ENCODE assay signal across 8 mouse cellular contexts in genomic region chr17:33999341-34000149, GRCm38 (mm10). TPM values are rescaled to one million over a fixed set of nuclear protein-coding genes. Genes with fewer than 3 reads are reported as not detected.
DNase-seq lines count a peak whose midpoint lies in the region; ATAC-seq and TF ChIP-seq lines count a peak whose summit lies in the region.

No protein-coding gene starts in this region.

- peaks cover 3% of the 10 kb centered on the region; the same call in 1 of the 2 replicates for H3K79me2 ChIP-seq in liver, adult 2 months (ENCODE audit: control insufficient read depth, insufficient read depth, low read length)

- WGBS in embryonic facial prominence, embryonic 13.5 days: under 1% methylated on average over 81 of the region's 87 CpGs
- WGBS in hindbrain, embryonic 13.5 days: 3% methylated on average over 76 of the region's 87 CpGs
- WGBS in liver, adult 2 months: 1% methylated on average over 86 of the region's 87 CpGs
- WGBS in neural tube, embryonic 11.5 days: 2% methylated on average over 70 of the region's 87 CpGs

- H3K4me3 ChIP-seq in megakaryocyte, embryonic 14.5 days (replicated peaks): peak overlapping the region; percentile 92
- peak overlapping the region; percentile 46 for H3K4me3 ChIP-seq in embryonic facial prominence, embryonic 13.5 days
- H3K4me3 ChIP-seq in hindbrain, embryonic 13.5 days: peak overlapping the region; percentile 52
- peak overlapping the region; percentile 82 for H3K4me3 ChIP-seq in liver, adult 2 months (ENCODE audit: insufficient read depth, low read depth, low read length)
- peak overlapping the region; percentile 53 for H3K4me3 ChIP-seq in neural tube, embryonic 11.5 days (ENCODE audit: low read depth, low read length)

- peaks cover 5% of the 10 kb centered on the region; the same call in 1 of the 2 replicates for H3K9me3 ChIP-seq in megakaryocyte, embryonic 14.5 days
- no peaks in the 10 kb centered on the region for H3K9me3 ChIP-seq in embryonic facial prominence, embryonic 13.5 days
- no peaks in the 10 kb centered on the region for H3K9me3 ChIP-seq in hindbrain, embryonic 13.5 days
- no peaks in the 10 kb centered on the region for H3K9me3 ChIP-seq in neural tube, embryonic 11.5 days (ENCODE audit: control insufficient read depth, low read length)

- no peak for TF ChIP-seq CTCF in liver, adult 2 months (IDR thresholded peaks at IDR 0.05; ENCODE audit: low read depth, low read length)

- peaks cover 17% of the 10 kb centered on the region for H3K36me3 ChIP-seq in megakaryocyte, embryonic 14.5 days (replicated peaks; ENCODE audit: low read length)
- H3K36me3 ChIP-seq in embryonic facial prominence, embryonic 13.5 days: no peaks in the 10 kb centered on the region
- H3K36me3 ChIP-seq in hindbrain, embryonic 13.5 days: no peaks in the 10 kb centered on the region
- peaks cover 19% of the 10 kb centered on the region for H3K36me3 ChIP-seq in liver, adult 2 months (ENCODE audit: control insufficient read depth, insufficient read depth, low read length)
- no peaks in the 10 kb centered on the region for H3K36me3 ChIP-seq in neural tube, embryonic 11.5 days (ENCODE audit: control insufficient read depth, insufficient read depth, low read length)

- peak overlapping the region; percentile 79 for H3K4me2 ChIP-seq in embryonic facial prominence, embryonic 13.5 days
- H3K4me2 ChIP-seq in hindbrain, embryonic 13.5 days: peak overlapping the region; percentile 93
- H3K4me2 ChIP-seq in neural tube, embryonic 11.5 days (ENCODE audit: low read depth): peak overlapping the region; percentile 90

- no peak for TF ChIP-seq POLR2A in liver, adult 2 months (IDR thresholded peaks at IDR 0.05; ENCODE audit: extremely low read depth, insufficient read depth, low read length)

- H3K27ac ChIP-seq in embryonic facial prominence, embryonic 13.5 days: no peak overlapping the region
- H3K27ac ChIP-seq in hindbrain, embryonic 13.5 days: no peak overlapping the region
- H3K27ac ChIP-seq in liver, adult 2 months (replicated peaks; ENCODE audit: insufficient read depth, low read depth, low read length): peak overlapping the region; percentile 88
- H3K27ac ChIP-seq in neural tube, embryonic 11.5 days (ENCODE audit: low read depth, low read length): no peak overlapping the region

- intact Hi-C loops in left cerebral cortex, postnatal 25 days (cut with DNase I): loop anchor here (5.0 kb wide), 1 partner anchor 1293 kb away; no protein-coding TSS in a partner anchor

- peak; percentile 76 for DNase-seq in liver, adult 2 months (ENCODE audit: extremely low read depth, low read depth, low spot score)
- DNase-seq in neural tube, embryonic 11.5 days (ENCODE audit: low spot score): peak; percentile 20
- DNase-seq in left cerebral cortex, postnatal 25 days (ENCODE audit: low spot score in 2 of 2): no peak
- DNase-seq in frontal cortex, postnatal 14 days (ENCODE audit: low spot score in 2 of 2): no peak

- H3K27me3 ChIP-seq in megakaryocyte, embryonic 14.5 days (replicated peaks): no peaks in the 10 kb centered on the region
- H3K27me3 ChIP-seq in embryonic facial prominence, embryonic 13.5 days: peaks cover 64% of the 10 kb centered on the region
- H3K27me3 ChIP-seq in hindbrain, embryonic 13.5 days: peaks cover 49% of the 10 kb centered on the region
- no peaks in the 10 kb centered on the region for H3K27me3 ChIP-seq in liver, adult 2 months (ENCODE audit: control insufficient read depth, insufficient read depth, low read length)
- peaks cover 12% of the 10 kb centered on the region for H3K27me3 ChIP-seq in neural tube, embryonic 11.5 days (ENCODE audit: control insufficient read depth, insufficient read depth, low read length)

- no peak for ATAC-seq in megakaryocyte, adult 5-6 weeks (ENCODE audit: poor library complexity, severe bottlenecking)
- ATAC-seq in embryonic facial prominence, embryonic 13.5 days (ENCODE audit: insufficient number of reproducible peaks, insufficient read depth, low FRiP score, low TSS enrichment, low read depth): 0 out of 2 replicates have a peak, but pooled peaks have one; percentile 32
- ATAC-seq in hindbrain, embryonic 13.5 days (ENCODE audit: low FRiP score): peak; percentile 69; the same call in 1 of the 2 replicates
- ATAC-seq in neural tube, embryonic 11.5 days (ENCODE audit: insufficient read depth, low FRiP score, low TSS enrichment): peak; percentile 58

- H3K9ac ChIP-seq in embryonic facial prominence, embryonic 13.5 days: peak overlapping the region; percentile 63
- peak overlapping the region; percentile 69 for H3K9ac ChIP-seq in hindbrain, embryonic 13.5 days
- peak overlapping the region; percentile 94 for H3K9ac ChIP-seq in liver, adult 2 months (ENCODE audit: low read depth, low read length)
- peak overlapping the region; percentile 43 for H3K9ac ChIP-seq in neural tube, embryonic 11.5 days (ENCODE audit: low read length)

- peaks cover 11% of the 10 kb centered on the region for H3K4me1 ChIP-seq in megakaryocyte, embryonic 14.5 days
- peaks cover 11% of the 10 kb centered on the region; the same call in 1 of the 2 replicates for H3K4me1 ChIP-seq in embryonic facial prominence, embryonic 13.5 days
- peaks cover 15% of the 10 kb centered on the region for H3K4me1 ChIP-seq in hindbrain, embryonic 13.5 days (replicated peaks)
- no peaks in the 10 kb centered on the region; the same call in 1 of the 2 replicates for H3K4me1 ChIP-seq in liver, adult 2 months (ENCODE audit: control insufficient read depth, insufficient read depth, low read length)
- no peaks in the 10 kb centered on the region for H3K4me1 ChIP-seq in neural tube, embryonic 11.5 days (ENCODE audit: control insufficient read depth, insufficient read depth, low read length)

RNA-seq across cellular contexts. Expression of gene H2-K1, which starts 0.6 kb away (rescaled TPM):
- 144 and 307 TPM in 2 replicates for polyA plus RNA-seq in megakaryocyte, embryonic 14.5 days (2012; ENCODE audit: insufficient read depth, low replicate concordance)
- total RNA-seq in megakaryocyte, adult 5-6 weeks (2015): 868 and 887 TPM in 2 replicates
- total RNA-seq in megakaryocyte, adult 5-6 weeks (2017): 668 and 686 TPM in 2 replicates
- polyA plus RNA-seq in embryonic facial prominence, embryonic 13.5 days (2015; fragmentation: Nextera tagmentation; extraction: Ambion mirVana): 8.5 and 14.6 TPM in 2 replicates
- 12.2 and 13.0 TPM in 2 replicates for polyA plus RNA-seq in hindbrain, embryonic 13.5 days (2015; fragmentation: Nextera tagmentation; extraction: Ambion mirVana)
- 2,105 and 2,348 TPM in 2 replicates for total RNA-seq in liver, adult 2 months (2014; rRNA removed)
- 4,310 and 5,575 TPM in 2 replicates for polyA plus RNA-seq in liver, adult 2 months (2012; rRNA removed)
- 20.2 and 23.1 TPM in 2 replicates for polyA plus RNA-seq in neural tube, embryonic 11.5 days (2014; fragmentation: Nextera tagmentation; extraction: Ambion mirVana)
- total RNA-seq in left cerebral cortex, postnatal 25 days (2021): 10 to 100 TPM; 12.3 to 15.9 TPM

RNA-seq across cellular contexts. Expression of gene Ring1, which starts 24.9 kb away (rescaled TPM):
- polyA plus RNA-seq in megakaryocyte, embryonic 14.5 days (2012; ENCODE audit: insufficient read depth, low replicate concordance): 5.3 and 24.9 TPM in 2 replicates
- 5.3 and 6.7 TPM in 2 replicates for total RNA-seq in megakaryocyte, adult 5-6 weeks (2015)
- total RNA-seq in megakaryocyte, adult 5-6 weeks (2017): 7.9 and 9.6 TPM in 2 replicates
- polyA plus RNA-seq in embryonic facial prominence, embryonic 13.5 days (2015; fragmentation: Nextera tagmentation; extraction: Ambion mirVana): 17.1 and 22.3 TPM in 2 replicates
- 19.2 and 21.5 TPM in 2 replicates for polyA plus RNA-seq in hindbrain, embryonic 13.5 days (2015; fragmentation: Nextera tagmentation; extraction: Ambion mirVana)
- total RNA-seq in liver, adult 2 months (2014; rRNA removed): 10.0 and 13.7 TPM in 2 replicates
- 29.7 and 33.8 TPM in 2 replicates for polyA plus RNA-seq in liver, adult 2 months (2012; rRNA removed)
- polyA plus RNA-seq in neural tube, embryonic 11.5 days (2014; fragmentation: Nextera tagmentation; extraction: Ambion mirVana): 5.2 and 8.4 TPM in 2 replicates
- total RNA-seq in left cerebral cortex, postnatal 25 days (2021): 10 to 100 TPM; 28.4 to 32.2 TPM

RNA-seq across cellular contexts. Expression of gene H2-Ke6, which starts 28.3 kb away (rescaled TPM):
- polyA plus RNA-seq in megakaryocyte, embryonic 14.5 days (2012; ENCODE audit: insufficient read depth, low replicate concordance): 12.4 and 22.2 TPM in 2 replicates
- 67.7 and 84.3 TPM in 2 replicates for total RNA-seq in megakaryocyte, adult 5-6 weeks (2015)
- 34.6 and 35.5 TPM in 2 replicates for total RNA-seq in megakaryocyte, adult 5-6 weeks (2017)
- 57.4 and 58.8 TPM in 2 replicates for polyA plus RNA-seq in embryonic facial prominence, embryonic 13.5 days (2015; fragmentation: Nextera tagmentation; extraction: Ambion mirVana)
- 62.9 and 65.0 TPM in 2 replicates for polyA plus RNA-seq in hindbrain, embryonic 13.5 days (2015; fragmentation: Nextera tagmentation; extraction: Ambion mirVana)
- total RNA-seq in liver, adult 2 months (2014; rRNA removed): 76.5 and 80.5 TPM in 2 replicates
- polyA plus RNA-seq in liver, adult 2 months (2012; rRNA removed): 162 and 167 TPM in 2 replicates
- polyA plus RNA-seq in neural tube, embryonic 11.5 days (2014; fragmentation: Nextera tagmentation; extraction: Ambion mirVana): 48.1 and 52.7 TPM in 2 replicates
- total RNA-seq in left cerebral cortex, postnatal 25 days (2021): 10 to 100 TPM; 33.3 to 35.1 TPM

RNA-seq across cellular contexts. Expression of gene Slc39a7, which starts 31.9 kb away (rescaled TPM):
- 63.6 and 95.7 TPM in 2 replicates for polyA plus RNA-seq in megakaryocyte, embryonic 14.5 days (2012; ENCODE audit: insufficient read depth, low replicate concordance)
- total RNA-seq in megakaryocyte, adult 5-6 weeks (2015): 5.4 and 6.4 TPM in 2 replicates
- total RNA-seq in megakaryocyte, adult 5-6 weeks (2017): 72.5 and 83.1 TPM in 2 replicates
- 201 and 212 TPM in 2 replicates for polyA plus RNA-seq in embryonic facial prominence, embryonic 13.5 days (2015; fragmentation: Nextera tagmentation; extraction: Ambion mirVana)
- polyA plus RNA-seq in hindbrain, embryonic 13.5 days (2015; fragmentation: Nextera tagmentation; extraction: Ambion mirVana): 164 and 172 TPM in 2 replicates
- total RNA-seq in liver, adult 2 months (2014; rRNA removed): 51.2 and 54.7 TPM in 2 replicates
- polyA plus RNA-seq in liver, adult 2 months (2012; rRNA removed): 98.0 and 115 TPM in 2 replicates
- polyA plus RNA-seq in neural tube, embryonic 11.5 days (2014; fragmentation: Nextera tagmentation; extraction: Ambion mirVana): 89.7 and 108 TPM in 2 replicates
- total RNA-seq in left cerebral cortex, postnatal 25 days (2021): 10 to 100 TPM; 96.2 to 98.6 TPM

RNA-seq across cellular contexts. Expression of gene Rxrb, which starts 32.1 kb away (rescaled TPM):
- 66.5 and 117 TPM in 2 replicates for polyA plus RNA-seq in megakaryocyte, embryonic 14.5 days (2012; ENCODE audit: insufficient read depth, low replicate concordance)
- 19.6 and 23.4 TPM in 2 replicates for total RNA-seq in megakaryocyte, adult 5-6 weeks (2015)
- 23.7 and 27.2 TPM in 2 replicates for total RNA-seq in megakaryocyte, adult 5-6 weeks (2017)
- polyA plus RNA-seq in embryonic facial prominence, embryonic 13.5 days (2015; fragmentation: Nextera tagmentation; extraction: Ambion mirVana): 53.4 and 56.4 TPM in 2 replicates
- polyA plus RNA-seq in hindbrain, embryonic 13.5 days (2015; fragmentation: Nextera tagmentation; extraction: Ambion mirVana): 56.8 and 59.2 TPM in 2 replicates
- total RNA-seq in liver, adult 2 months (2014; rRNA removed): 13.0 and 17.0 TPM in 2 replicates
- polyA plus RNA-seq in liver, adult 2 months (2012; rRNA removed): 40.3 and 46.5 TPM in 2 replicates
- 25.1 and 27.1 TPM in 2 replicates for polyA plus RNA-seq in neural tube, embryonic 11.5 days (2014; fragmentation: Nextera tagmentation; extraction: Ambion mirVana)
- total RNA-seq in left cerebral cortex, postnatal 25 days (2021): 10 to 100 TPM; 79.5 to 83.1 TPM

Comparison
In these comparisons a context has a peak if more than half of its experiments do, and no peak if none do; other contexts are left out.
1. H3K9ac ChIP-seq: peak in every context shown above with its lines; median percentile 94 in liver, adult 2 months; 69 in hindbrain, embryonic 13.5 days; 63 in embryonic facial prominence, embryonic 13.5 days; 43 in neural tube, embryonic 11.5 days.
2. DNase-seq: peak in liver, adult 2 months (single experiment) and neural tube, embryonic 11.5 days (single experiment); none in left cerebral cortex, postnatal 25 days (0 of 2) and frontal cortex, postnatal 14 days (0 of 2).
3. RNA of gene H2-K1, which starts 0.6 kb away (polyA plus RNA-seq): 4,310 to 5,575 TPM in liver, adult 2 months; 144 to 307 TPM in megakaryocyte, embryonic 14.5 days, 20.2 to 23.1 TPM in neural tube, embryonic 11.5 days, 12.2 to 13.0 TPM in hindbrain, embryonic 13.5 days and 8.5 to 14.6 TPM in embryonic facial prominence, embryonic 13.5 days; every median in the first group is over 10 times any median in the second.
4. Peak in every context shown above with its lines, with median percentiles within 50 percentile points of each other: H3K4me3 ChIP-seq and H3K4me2 ChIP-seq.